Mouse (Mus musculus) kidney, adult 8-10 months (tissue): ENCODE results near the gene Sumo1.
"Not testable (repeated sequence)": the region's sequence is repeated elsewhere in the genome, so short reads cannot be mapped to it uniquely, and the experiment has no call there.

Source experiments
- DNase-seq, 2 experiments: peaks; one replicate each; pipeline ENCODE4 v3.0.0; 2022

Sumo1 gene

DNA sequence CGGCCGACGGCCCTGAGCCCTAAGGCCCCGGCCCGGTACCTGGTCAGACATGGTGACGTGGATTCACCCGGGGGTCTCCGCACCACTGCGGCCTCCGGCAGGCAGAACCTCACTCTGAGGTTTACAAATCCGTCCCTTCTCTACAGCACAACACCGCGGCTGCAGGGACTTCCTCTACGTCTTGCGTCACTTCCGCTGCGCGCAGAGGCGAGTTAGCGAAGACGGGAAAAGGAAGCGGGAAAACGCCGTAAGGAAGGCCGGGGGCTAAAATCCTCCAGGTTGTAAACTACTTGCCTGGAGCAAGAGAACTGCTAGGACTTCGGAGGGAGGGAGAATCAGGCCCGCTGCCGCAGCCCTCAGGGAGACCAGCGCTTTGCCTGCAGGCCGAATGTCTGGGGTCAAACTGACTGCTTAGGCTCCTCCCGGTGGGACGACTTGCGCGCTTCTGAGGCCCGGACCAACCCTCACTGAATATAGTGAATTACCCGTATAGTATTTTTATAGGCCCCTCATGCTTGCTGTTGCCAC lies at the start of gene Sumo1:
TSS of gene Sumo1 (minus strand) at position 194 of the 528 bp plus-strand sequence.
- DNase-seq, result peak; percentile 84 to 89

DNA sequence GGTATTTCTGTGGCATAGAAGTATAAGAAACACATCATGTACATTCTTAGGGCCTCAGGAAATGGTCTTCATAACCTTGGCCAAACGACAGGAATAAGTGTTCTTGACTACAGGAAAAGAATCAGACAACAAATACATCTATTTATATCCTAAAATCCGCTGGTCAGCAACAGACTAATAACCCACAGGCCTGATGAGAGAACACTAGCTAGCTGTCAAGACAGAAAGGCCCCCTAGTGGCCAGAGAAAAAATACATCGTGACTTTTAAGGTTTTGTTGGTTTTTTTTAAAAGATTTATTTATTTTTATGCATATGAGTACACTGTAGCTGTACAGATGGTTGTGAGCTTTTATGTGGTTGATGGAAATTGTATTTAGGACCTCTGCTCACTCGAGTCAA lies 49.3 kb upstream of the Sumo1 start:
- peak in 1 of 2 experiments; percentile 15 for DNase-seq

DNA sequence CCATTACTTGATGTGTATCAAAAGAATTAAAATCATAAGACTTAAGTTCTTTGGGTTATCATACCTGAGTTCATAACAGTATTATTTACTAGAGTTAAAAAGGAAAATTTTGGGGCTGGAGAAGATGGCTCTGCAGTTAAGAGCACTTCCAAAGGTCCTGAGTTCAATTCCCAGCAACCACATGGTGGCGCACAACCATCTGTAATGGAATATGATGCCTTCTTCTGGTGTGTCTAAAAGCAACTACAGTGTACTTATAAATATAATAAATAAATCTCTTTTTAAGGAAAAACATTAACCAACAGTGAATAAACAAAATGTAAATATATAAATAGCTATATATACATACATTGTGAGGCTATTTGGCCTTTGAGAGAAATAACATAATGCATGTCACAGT lies 31.1 kb upstream of the Sumo1 start:
- no peak for DNase-seq

DNA sequence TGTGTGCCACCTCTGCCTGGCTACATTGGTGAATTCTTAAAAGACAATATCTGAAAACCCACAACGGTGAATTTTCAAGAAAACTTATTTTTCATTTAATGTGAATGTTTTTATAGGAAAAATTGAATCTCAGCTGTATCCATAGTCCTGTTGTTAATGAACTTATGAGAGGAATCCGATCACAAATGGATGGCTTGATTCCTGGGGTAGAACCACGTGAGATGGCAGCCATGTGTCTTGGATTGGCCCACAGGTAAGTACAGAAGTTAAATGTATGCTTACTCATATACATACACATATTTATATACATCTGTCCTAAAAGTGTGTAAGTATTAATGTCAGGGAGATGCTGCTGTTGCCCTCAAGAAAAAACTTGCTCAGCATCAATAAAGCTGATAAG lies 27.6 kb upstream of the Sumo1 start:
- no peak for DNase-seq

DNA sequence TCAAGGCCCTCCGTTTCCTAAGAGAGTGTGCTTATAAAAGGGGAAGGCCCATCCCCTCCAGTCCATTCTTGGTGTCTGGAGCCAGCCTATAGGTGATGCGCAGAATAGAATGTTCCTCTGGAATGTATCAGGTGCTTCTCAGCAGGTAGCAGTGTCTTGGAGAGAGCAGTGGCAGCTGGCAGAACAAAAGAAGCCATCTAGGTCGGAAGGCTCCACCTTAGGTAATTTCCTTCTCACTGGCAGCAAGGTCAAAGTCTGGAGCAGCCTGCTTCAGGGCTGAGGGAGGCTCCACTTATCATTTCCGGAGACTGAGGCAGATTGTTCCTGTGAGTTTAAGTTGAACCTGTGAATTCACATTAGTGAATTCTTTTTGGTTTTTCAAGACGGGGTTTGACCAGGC lies 27.1 kb upstream of the Sumo1 start:
- DNase-seq, result no peak

DNA sequence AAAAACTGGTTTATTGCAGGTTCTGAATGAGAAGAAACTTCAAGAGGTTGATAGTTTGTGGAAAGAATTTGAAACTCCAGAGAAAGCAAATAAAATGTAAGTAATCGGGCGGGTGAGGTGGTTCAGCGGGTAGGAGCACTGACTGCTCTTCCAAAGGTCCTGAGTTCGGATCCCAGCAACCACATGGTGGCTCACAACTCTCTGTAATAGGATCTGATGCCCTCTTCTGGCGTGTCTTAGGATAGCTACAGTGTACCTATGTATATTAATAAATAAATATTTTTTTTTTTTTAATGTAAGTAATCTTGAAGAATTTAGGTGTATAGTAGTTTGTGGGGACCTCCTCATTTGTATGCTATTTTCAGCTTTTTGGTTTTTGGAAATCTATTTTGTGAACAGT lies 19.8 kb upstream of the Sumo1 start:
- no peak for DNase-seq

DNA sequence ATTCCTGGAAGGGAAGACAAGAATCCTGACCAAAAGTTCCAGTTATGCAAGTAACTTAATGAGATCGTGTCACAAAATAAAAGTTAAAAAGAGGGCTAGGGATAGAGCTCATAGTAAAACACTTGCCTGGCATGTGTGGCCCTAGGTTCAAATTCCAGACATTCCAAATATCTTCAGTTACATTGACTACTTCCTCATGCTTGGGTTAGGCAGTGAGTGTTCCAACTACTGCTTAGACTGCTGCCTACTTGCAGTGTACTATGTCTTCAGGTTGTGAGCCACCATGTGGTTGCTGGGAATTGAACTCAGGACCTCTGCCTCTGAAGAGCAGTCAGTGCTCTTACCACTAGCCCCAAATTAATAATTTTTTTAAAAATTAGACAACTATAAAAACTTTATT lies 16.9 kb upstream of the Sumo1 start:
- DNase-seq, result peak; percentile 15 to 52

DNA sequence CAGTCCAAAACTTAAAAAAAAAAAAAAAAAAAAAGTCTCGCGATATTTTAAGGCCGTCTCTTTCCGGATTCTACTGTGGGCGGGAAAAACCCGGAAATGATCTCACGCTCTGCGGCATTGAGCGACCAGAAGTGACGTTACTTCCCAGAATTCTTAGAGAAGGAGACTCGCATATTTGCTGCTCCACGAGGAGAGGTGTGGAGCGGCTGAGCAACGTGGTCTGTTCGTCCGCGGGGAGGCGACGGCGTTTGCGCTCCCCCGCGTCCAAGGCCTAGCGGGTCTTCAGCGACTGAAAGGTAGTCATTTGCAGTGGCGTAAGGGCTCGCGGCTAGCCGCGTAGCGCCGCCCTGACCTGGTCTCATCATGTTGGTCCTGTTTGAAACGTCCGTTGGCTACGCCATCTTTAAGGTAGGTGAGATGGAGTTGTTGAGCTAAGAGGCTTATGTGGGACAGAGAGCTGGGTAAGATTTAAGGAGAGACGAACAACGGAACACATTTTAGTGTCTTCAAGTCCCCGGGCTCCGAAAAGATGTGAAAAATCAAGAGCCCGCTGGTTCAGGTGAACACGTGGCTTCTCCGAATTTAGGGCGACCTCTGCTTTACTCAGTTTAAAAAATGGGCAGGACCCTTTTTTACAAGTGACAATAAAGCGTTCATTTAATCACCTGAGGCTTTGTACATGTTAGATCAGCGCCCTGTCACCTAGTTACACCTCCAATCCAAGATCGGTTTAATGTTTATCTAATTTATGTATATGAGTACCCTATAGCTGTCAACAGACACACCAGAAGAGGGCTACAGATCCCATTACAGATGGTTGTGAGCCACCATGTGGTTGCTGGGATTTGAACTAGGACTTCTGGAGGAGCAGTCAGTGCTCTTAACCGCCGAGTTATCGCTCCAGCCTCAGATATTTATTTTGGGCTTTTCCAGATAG lies 14.5 kb upstream of the Sumo1 start, which contains the start of gene Nop58:
TSS of gene Nop58 (plus strand) at position 153 of the 937 bp plus-strand sequence.
- peak; percentile 92 to 94 for DNase-seq

DNA sequence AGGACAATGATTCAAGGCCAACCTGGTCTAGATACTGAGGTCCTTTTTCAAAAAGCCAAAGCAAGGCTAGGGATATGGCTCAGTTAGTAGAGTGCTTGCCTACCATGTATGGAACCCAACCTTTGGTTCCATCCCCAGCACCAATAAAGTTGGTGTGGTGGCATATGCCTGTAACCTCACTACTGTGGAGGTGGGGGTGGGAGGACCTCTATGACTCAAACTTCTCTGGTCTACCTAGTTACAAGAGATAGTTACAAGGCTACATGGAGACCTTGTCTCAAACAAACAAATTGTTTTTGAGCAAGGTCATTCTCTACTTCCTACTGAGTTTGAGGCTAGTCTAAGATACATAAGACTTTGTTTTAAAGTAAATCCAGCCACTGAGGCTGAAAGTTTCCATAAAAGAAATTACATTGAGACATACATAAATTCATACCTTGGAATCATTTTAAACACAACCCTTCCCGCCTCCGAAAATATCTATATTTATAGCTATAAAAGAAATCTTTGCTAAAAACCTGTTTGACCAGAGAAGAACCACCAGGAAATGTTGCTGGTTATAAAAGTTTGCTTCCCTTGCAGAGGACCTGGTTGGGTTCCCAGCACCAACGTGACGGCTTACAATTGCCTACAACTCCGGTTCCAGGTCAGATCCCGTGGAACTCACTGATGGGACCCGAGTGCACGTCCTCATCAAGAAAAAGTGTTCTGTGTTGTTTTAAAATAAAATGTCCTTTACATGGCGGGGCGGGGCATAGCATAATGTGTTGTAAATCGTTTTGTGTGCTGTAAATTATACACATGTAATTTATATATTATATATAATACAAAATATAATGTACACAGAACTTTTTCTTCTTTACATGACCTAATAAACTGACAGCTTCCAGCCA lies 13.5 kb upstream of the Sumo1 start:
- DNase-seq, result peak; percentile 35 to 40

DNA sequence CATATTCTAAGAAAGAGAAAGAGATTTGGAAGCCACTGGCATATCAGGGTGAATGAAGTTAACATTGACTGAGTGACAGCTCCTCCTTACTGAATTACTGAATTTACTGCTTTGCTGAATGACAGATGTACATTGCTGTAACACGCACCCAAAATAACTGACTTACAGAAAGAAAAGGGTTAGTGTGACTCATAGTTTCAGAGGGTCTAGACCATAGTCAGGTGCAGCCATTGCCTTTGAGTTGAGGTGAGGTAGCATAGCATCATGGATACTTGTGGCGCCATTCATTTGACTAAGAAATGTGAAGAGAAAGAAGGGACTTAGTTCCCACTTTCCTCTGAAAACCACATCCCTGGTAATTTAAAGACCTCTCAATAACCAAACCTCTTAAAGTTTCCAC lies 3.0 kb upstream of the Sumo1 start:
- no peak for DNase-seq

DNA sequence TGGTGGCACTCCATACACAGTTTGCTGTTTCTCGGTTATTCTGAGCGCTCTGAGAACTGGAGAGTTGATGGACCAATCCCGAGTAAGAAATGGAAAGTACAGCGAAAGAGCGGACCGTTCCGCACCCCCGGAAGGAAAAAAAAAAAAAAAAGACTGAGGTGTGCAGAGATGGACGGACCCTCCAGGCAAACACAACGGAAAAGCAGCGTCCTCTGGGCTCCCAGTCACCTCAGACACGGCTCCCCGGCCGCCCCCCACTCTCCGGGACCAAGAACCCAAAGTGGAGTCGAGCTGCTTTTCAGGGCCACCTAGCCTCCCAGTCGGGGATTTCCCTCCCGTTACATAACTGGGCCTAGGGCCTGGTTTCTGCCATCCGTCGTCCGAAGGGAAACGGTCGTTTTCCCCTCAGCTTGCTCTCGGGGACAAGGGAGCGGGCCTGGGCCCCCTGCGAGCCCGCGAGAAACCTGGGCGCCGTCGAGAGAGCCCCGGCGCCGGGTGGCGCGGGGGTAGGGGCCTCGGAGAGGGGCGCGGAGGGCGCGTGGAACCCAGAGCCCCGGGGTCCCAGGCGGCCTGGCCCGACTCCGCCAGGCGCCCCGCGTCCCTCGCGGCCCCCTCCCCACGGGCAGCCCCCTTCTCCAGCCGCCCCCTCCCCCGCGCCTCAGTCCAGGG lies 538 bp downstream of the Sumo1 start:
- DNase-seq, result peak; percentile 32 to 44

DNA sequence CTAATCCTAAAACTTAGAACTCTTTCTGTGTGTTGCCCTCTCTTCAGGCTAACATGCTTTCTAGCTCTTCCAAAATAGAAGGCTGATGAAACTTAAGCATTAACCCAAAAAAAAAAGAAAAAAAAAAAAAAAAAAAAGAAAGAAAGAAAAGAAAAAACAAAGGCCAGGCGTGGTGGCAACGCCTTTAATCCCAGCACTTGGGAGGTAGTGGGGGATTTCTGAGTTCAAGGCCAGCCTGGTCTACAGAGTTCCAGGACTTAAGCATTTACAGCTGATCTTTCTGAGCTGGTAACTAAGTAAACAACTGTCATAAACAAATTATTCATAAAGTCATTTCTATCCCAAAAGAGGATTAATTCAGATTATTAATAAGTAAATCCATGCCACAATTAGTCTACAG lies 1.8 kb downstream of the Sumo1 start:
- DNase-seq, result no peak

DNA sequence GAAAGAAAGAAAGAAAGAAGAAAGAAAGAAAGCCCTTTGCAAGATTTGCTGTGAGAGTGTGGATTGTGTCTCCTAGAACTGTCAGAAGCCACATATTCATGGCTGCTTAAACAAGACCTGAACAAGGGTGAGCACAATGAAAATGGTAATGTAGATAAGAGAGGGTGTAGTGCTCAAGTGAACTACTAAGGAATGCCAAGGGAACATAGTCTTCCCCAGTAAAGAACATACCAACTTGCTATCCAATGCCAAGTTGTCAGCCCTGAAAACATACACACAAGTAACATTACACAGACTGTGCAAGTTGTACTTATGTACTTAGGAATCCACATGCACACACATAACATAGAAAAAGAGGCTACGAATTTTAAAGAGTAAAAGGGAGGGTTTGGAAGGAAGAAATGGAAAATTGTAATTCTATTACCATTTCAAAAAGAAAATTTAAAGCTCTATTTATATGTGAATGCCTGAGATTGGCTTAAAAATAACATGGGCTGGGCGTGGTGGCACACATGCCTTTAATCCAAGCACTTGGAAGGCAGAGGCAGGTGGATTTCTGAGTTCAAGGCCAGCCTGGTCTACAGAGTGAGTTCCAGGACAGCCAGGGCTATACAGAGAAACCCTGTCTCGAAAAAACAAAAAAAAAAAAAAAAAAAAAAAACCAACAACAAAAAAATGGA lies 7.0 kb downstream of the Sumo1 start:
- no peak for DNase-seq

DNA sequence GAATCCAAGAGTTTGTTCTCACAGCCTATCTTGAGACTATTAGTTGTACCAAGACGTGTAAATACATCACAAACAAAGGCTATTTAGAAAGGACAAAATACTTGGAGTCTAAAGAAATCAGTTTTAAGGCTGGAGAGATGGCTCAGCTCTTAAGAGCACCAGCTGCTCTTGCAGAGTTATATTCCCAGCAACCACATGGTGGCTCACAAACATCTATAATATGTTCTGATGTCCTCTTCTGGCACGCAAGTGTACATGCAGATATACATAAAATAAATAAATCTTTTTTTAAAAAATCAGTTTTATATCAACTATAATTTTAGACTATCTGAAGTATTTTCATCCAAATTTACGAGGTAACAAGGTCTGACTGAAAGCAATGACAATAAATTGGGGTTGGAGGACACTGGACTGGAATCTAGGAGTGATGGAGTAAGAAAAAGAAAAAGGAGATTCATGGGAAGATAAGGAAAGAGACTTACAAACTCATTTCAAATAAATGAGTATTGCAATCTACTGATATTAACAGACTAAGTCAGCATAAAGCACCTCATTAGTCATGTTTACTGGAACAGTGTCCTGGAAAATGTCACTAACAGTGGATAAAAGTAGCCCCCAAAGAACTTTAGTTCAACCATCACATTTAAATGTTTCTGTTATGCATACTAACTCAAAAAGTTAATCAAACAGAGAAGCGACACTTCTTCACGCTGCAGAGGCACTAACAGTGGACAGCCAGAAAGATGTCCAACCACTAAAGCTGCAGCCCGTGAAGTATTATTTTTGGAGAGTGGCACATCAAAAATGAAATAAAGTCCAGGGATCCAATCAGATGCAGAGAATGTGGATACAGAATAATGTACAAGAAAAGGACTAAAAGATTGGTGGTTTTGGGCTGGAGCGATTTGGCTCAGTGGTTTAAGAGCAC lies 14.1 kb downstream of the Sumo1 start:
- DNase-seq, result no peak

DNA sequence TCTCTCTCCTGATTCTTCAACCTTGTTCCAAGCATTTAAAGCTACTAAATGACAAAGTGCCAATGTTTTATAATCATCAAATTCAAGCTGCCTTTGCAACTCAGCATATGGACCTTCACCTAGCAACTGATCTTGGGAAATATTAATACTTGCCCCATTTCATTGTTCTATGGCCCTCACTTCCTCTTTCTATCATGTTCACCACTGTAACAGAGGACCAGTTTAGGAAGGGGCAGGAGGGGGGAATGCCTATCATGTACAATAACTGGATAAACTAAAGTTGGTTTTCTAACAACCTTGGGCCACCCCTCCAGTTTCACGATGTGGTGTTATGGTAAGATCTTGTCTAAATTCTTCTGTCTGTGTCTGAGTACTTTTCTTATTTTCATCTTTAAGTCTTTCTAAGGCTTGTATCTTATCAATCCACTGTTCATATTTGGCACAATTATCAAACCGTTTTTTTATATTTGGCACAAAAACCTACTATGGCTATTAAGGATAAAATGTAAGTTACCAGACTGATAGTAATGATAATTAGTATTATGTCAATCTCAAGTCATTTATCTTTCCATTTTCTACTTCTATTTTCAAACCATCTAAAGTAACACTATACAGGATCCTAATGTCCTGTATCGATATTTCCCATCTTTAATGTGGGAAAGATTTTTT lies 17.3 kb downstream of the Sumo1 start:
- no peak for DNase-seq

DNA sequence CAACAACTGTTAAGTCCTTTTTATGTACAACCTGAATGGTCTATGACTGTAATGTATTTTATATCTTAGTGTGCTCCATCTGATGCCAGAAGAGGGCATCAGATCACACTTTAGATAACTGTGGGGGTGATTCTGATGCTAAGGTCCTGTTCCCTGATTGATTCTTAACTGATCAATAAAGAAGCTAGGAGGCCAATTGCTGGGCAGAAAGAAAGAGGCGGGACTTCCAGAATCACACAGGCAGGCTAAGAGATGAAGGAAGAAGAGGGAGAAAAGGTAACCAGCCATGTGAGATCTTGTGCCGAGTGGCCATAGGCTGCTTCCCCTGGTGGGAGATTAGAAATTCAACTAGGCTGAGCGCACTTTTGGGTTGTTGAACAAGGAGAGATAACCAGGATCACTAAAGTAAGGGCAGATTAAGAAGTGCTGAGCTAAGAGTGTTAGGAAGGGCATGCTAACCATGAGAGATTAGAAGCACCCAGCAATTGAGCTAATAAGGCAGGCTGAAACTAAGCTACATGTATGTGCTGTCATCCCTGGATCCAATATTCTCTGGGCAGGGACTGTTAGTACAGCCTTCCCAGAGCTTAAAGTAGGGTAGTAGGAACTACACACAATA lies 19.3 kb downstream of the Sumo1 start:
- no peak for DNase-seq

DNA sequence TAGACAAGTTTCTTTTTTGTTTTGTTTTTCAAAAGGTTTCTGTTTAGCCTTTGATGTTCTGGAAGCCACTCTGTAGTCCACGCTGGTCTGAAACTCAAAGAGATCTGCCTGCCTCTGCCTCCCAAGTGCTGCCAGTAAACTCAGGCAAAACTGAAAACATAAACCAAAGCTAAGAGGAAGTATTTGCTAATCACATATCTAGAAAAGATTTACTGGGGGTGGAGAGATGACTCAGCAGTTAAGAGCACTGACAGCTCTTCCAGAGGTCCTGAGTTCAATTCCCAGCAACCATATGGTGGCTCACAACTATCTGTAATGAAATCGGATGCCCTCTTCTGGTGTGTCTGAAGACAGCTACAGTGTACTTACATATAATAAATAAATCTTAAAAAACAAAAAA lies 24.1 kb downstream of the Sumo1 start:
- not testable (repeated sequence) for DNase-seq

DNA sequence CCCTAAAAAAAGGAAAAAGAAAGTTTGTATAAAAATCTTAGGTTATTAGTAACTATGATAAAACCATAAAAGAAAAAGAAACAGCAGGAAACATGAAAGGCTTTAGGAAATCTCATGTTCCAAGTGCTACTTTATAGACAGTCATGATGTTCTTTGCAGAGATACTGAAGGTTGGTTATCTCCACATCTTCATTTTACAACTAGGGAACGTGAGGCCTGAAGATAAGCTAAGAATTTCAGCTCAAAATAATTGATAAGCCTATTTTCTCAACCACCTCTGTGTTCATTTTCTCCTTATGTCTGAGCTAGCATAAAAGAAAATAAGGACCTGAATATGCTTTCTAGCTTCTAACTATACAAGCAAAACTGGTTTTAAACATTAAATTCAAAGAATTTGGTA lies 28.1 kb downstream of the Sumo1 start:
- DNase-seq, result no peak

DNA sequence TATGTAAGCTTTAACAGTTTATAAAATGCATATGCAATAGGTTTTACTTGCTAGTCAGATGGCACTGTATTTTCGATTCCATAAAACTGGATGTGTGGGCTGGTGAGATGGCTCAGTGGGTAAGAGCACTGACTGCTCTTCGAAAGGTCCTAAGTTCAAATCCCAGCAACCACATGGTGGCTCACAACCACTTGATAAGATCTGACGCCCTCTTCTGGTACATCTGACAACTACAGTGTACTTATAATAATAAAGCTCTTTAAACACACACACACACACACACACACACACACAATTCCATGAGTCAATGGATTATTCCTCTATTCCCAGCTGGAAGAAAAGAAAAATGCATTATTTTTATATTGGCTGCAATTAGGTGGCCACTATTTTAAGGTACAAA lies 32.3 kb downstream of the Sumo1 start:
- DNase-seq, result no peak

DNA sequence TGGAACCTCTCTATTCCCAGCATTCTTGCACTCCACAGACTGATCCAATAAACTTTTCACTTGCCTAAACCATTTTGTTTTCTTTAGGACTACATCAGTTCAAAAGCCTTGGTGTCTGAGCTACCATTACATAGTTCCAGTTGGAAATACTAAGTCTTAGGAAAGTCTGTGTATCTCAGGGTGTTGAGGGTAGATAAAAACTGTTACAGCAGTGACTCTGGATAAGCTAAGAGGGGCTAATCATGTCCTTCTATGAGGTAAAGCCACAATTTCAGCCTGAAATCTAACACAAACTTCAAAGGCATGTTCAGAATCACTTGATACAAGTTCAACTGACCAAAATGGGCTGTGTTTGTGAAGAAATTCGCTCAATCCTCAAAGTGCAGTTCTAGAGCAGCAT lies 34.3 kb downstream of the Sumo1 start:
- no peak for DNase-seq
